14 mouse cellular contexts compared by ENCODE assay signal in genomic region chr11:102810721-102811485, GRCm38 (mm10). TPM values are rescaled to one million over a fixed set of nuclear protein-coding genes. Genes with fewer than 3 reads are reported as not detected.
DNase-seq lines count a peak whose midpoint lies in the region; ATAC-seq and TF ChIP-seq lines count a peak whose summit lies in the region.
"Had no signal": no experiment of that assay in that cellular context is flagged by ENCODE, and none has a peak within 500 bp of the region (broad histone marks: within the 10 kb centered on the region; RNA-seq: fewer than 3 reads in every experiment).

No protein-coding gene starts in this region.

- H3K36me3 ChIP-seq in heart, adult 2 months (ENCODE audit: control insufficient read depth, insufficient read depth, low read length), result peaks cover 19% of the 10 kb centered on the region
- H3K36me3 ChIP-seq in heart, embryonic 12.5 days, result peaks cover 9% of the 10 kb centered on the region
- peaks cover 6% of the 10 kb centered on the region; the same call in 1 of the 2 replicates for H3K36me3 ChIP-seq in limb, embryonic 13.5 days
- H3K36me3 ChIP-seq in limb, embryonic 10.5 days, result peaks cover 47% of the 10 kb centered on the region

- no peak overlapping the region for H3K4me3 ChIP-seq in heart, adult 2 months
- H3K4me3 ChIP-seq in heart, embryonic 12.5 days, result no peak overlapping the region
- H3K4me3 ChIP-seq in limb, embryonic 13.5 days, result no peak overlapping the region
- no peak overlapping the region for H3K4me3 ChIP-seq in limb, embryonic 10.5 days

- peak overlapping the region; percentile 13; the same call in 1 of the 2 replicates for H3K27ac ChIP-seq in heart, adult 2 months
- no peak overlapping the region for H3K27ac ChIP-seq in heart, embryonic 12.5 days (ENCODE audit: poor library complexity, severe bottlenecking)
- H3K27ac ChIP-seq in limb, embryonic 13.5 days, result peak overlapping the region; percentile 44; the same call in 1 of the 2 replicates
- H3K27ac ChIP-seq in limb, embryonic 10.5 days, result no peak overlapping the region

- H3K9ac ChIP-seq in heart, adult 2 months (ENCODE audit: low read depth, low read length), result no peak overlapping the region
- H3K9ac ChIP-seq in heart, embryonic 12.5 days, result no peak overlapping the region
- no peak overlapping the region for H3K9ac ChIP-seq in limb, embryonic 13.5 days

- no peak for TF ChIP-seq CTCF in heart, adult 2 months (IDR thresholded peaks at IDR 0.05)

- no peak overlapping the region for H3K4me2 ChIP-seq in heart, embryonic 12.5 days
- no peak overlapping the region for H3K4me2 ChIP-seq in limb, embryonic 13.5 days (replicated peaks)

- no peak for TF ChIP-seq EP300 in heart, adult 2 months (IDR thresholded peaks at IDR 0.05; ENCODE audit: insufficient read depth, low read depth, low read length)

- no peak for DNase-seq in heart, adult 2 months
- no peak for DNase-seq in limb, embryonic 10.5 days (ENCODE audit: low spot score)
- peak; percentile 75 for DNase-seq in NIH3T3 (ENCODE audit: low read depth)
- peak; percentile 51 for DNase-seq in lung, postnatal 14 days
- DNase-seq in ovary, postnatal 14 days (ENCODE audit: low spot score), result no peak
- DNase-seq: cerebellum, adult 8-10 months had no signal

- H3K79me2 ChIP-seq in heart, adult 2 months (replicated peaks; ENCODE audit: control insufficient read depth, insufficient read depth, low read length), result peaks cover 13% of the 10 kb centered on the region

- H3K4me1 ChIP-seq in heart, adult 2 months (ENCODE audit: control insufficient read depth, insufficient read depth, low read length), result peaks cover 13% of the 10 kb centered on the region
- H3K4me1 ChIP-seq in heart, embryonic 12.5 days (replicated peaks), result peaks cover 43% of the 10 kb centered on the region
- H3K4me1 ChIP-seq in limb, embryonic 13.5 days, result peaks cover 54% of the 10 kb centered on the region
- H3K4me1 ChIP-seq in limb, embryonic 10.5 days, result peaks cover 22% of the 10 kb centered on the region

- WGBS in heart, adult 2 months, result 29% methylated on average over 4 of the region's 4 CpGs
- 69% methylated on average over 4 of the region's 4 CpGs for WGBS in heart, embryonic 12.5 days
- 52% methylated on average over 4 of the region's 4 CpGs for WGBS in limb, embryonic 13.5 days
- 68% methylated on average over 4 of the region's 4 CpGs for WGBS in limb, embryonic 10.5 days

- no peak for TF ChIP-seq POLR2A in heart, adult 2 months (IDR thresholded peaks at IDR 0.05; ENCODE audit: insufficient read depth, low read depth, low read length)

- intact Hi-C loops in heart, adult 2 months (cut with DNase I), result no loop called here

- H3K9me3 ChIP-seq in heart, embryonic 12.5 days (replicated peaks), result no peaks in the 10 kb centered on the region
- no peaks in the 10 kb centered on the region for H3K9me3 ChIP-seq in limb, embryonic 13.5 days
- H3K9me3 ChIP-seq in limb, embryonic 10.5 days (replicated peaks), result no peaks in the 10 kb centered on the region

- ATAC-seq in heart, embryonic 12.5 days (ENCODE audit: insufficient number of reproducible peaks, low FRiP score), result no peak
- ATAC-seq in limb, embryonic 13.5 days (ENCODE audit: low FRiP score, low read depth), result no peak
- ATAC-seq: intestine, postnatal 0 days had no signal

- no peaks in the 10 kb centered on the region; the same call in 1 of the 2 replicates for H3K27me3 ChIP-seq in heart, adult 2 months (ENCODE audit: control insufficient read depth, insufficient read depth, low read length)
- H3K27me3 ChIP-seq in heart, embryonic 12.5 days (replicated peaks), result no peaks in the 10 kb centered on the region
- H3K27me3 ChIP-seq in limb, embryonic 13.5 days, result no peaks in the 10 kb centered on the region
- H3K27me3 ChIP-seq in limb, embryonic 10.5 days (ENCODE audit: low read depth, poor library complexity, severe bottlenecking), result no peaks in the 10 kb centered on the region

RNA-seq across cellular contexts. Expression of gene Gjc1, which starts 8.6 kb away (rescaled TPM):
- total RNA-seq in heart, adult 2 months (2021), result 10 to 100 TPM; 19.4 to 23.4 TPM
- polyA plus RNA-seq in heart, adult 2 months (2012; rRNA removed), result 12.9 and 26.4 TPM in 2 replicates
- polyA plus RNA-seq in heart, embryonic 12.5 days (2016; fragmentation: Nextera tagmentation; extraction: Ambion mirVana), result 69.9 and 72.1 TPM in 2 replicates
- polyA plus RNA-seq in limb, embryonic 13.5 days (2015; fragmentation: Nextera tagmentation; extraction: Ambion mirVana), result 75.6 and 78.1 TPM in 2 replicates
- 95.0 and 98.8 TPM in 2 replicates for polyA plus RNA-seq in limb, embryonic 10.5 days (2016; fragmentation: Nextera tagmentation; extraction: Ambion mirVana)
- total RNA-seq: CH12.LX; hematopoietic stem cell, adult 5-6 weeks had no signal

RNA-seq across cellular contexts. Expression of gene Higd1b, which starts 24.7 kb away (rescaled TPM):
- total RNA-seq in heart, adult 2 months (2021), result 10 to 100 TPM; 11.0 to 12.2 TPM
- polyA plus RNA-seq in heart, adult 2 months (2012; rRNA removed), result 15.2 and 21.6 TPM in 2 replicates
- not detected in 2 replicates for polyA plus RNA-seq in heart, embryonic 12.5 days (2016; fragmentation: Nextera tagmentation; extraction: Ambion mirVana)
- not detected in 2 replicates for polyA plus RNA-seq in limb, embryonic 13.5 days (2015; fragmentation: Nextera tagmentation; extraction: Ambion mirVana)
- not detected in 2 replicates for polyA plus RNA-seq in limb, embryonic 10.5 days (2016; fragmentation: Nextera tagmentation; extraction: Ambion mirVana)
- total RNA-seq: CH12.LX; hematopoietic stem cell, adult 5-6 weeks; liver, adult 2 months; megakaryocyte, adult 5-6 weeks had no signal
- polyA plus RNA-seq: embryonic facial prominence, embryonic 11.5 days; liver, adult 2 months had no signal

RNA-seq across cellular contexts. Expression of gene Adam11, which starts 49.7 kb away (rescaled TPM):
- 1 to 10 TPM; 3.4 to 4.9 TPM for total RNA-seq in heart, adult 2 months (2021)
- polyA plus RNA-seq in heart, adult 2 months (2012; rRNA removed), result 10.1 and 12.5 TPM in 2 replicates
- polyA plus RNA-seq in heart, embryonic 12.5 days (2016; fragmentation: Nextera tagmentation; extraction: Ambion mirVana), result 9.1 and 10.0 TPM in 2 replicates
- 14.7 and 15.8 TPM in 2 replicates for polyA plus RNA-seq in limb, embryonic 13.5 days (2015; fragmentation: Nextera tagmentation; extraction: Ambion mirVana)
- polyA plus RNA-seq in limb, embryonic 10.5 days (2016; fragmentation: Nextera tagmentation; extraction: Ambion mirVana), result 14.2 and 25.1 TPM in 2 replicates
- total RNA-seq: CH12.LX had no signal

Comparison
In these comparisons a context has a peak if more than half of its experiments do, and no peak if none do; other contexts are left out.
1. H3K27ac ChIP-seq: peak in heart, adult 2 months (single experiment) and limb, embryonic 13.5 days (single experiment); none in heart, embryonic 12.5 days (single experiment) and limb, embryonic 10.5 days (single experiment).
2. RNA of gene Higd1b, which starts 24.7 kb away (polyA plus RNA-seq): 15.2 to 21.6 TPM in heart, adult 2 months; not detected in heart, embryonic 12.5 days, not detected in limb, embryonic 13.5 days and not detected in limb, embryonic 10.5 days; every median in the first group is over 10 times any median in the second.
3. DNase-seq: peak in NIH3T3 (single experiment) and lung, postnatal 14 days (single experiment); none in heart, adult 2 months (0 of 2), limb, embryonic 10.5 days (single experiment) and ovary, postnatal 14 days (single experiment).